Mouse (Mus musculus): Measurements from ENCODE around the gene Qrich2. TPM values are rescaled to one million over a fixed set of nuclear protein-coding genes. Genes with fewer than 3 reads are reported as not detected.
"Not testable (repeated sequence)": the region's sequence is repeated elsewhere in the genome, so short reads cannot be mapped to it uniquely, and the experiment has no call there.

The Qrich2 gene
- total RNA-seq, 2 experiments from 2014 or later = 0.17 TPM; not detected in 1

DNA sequence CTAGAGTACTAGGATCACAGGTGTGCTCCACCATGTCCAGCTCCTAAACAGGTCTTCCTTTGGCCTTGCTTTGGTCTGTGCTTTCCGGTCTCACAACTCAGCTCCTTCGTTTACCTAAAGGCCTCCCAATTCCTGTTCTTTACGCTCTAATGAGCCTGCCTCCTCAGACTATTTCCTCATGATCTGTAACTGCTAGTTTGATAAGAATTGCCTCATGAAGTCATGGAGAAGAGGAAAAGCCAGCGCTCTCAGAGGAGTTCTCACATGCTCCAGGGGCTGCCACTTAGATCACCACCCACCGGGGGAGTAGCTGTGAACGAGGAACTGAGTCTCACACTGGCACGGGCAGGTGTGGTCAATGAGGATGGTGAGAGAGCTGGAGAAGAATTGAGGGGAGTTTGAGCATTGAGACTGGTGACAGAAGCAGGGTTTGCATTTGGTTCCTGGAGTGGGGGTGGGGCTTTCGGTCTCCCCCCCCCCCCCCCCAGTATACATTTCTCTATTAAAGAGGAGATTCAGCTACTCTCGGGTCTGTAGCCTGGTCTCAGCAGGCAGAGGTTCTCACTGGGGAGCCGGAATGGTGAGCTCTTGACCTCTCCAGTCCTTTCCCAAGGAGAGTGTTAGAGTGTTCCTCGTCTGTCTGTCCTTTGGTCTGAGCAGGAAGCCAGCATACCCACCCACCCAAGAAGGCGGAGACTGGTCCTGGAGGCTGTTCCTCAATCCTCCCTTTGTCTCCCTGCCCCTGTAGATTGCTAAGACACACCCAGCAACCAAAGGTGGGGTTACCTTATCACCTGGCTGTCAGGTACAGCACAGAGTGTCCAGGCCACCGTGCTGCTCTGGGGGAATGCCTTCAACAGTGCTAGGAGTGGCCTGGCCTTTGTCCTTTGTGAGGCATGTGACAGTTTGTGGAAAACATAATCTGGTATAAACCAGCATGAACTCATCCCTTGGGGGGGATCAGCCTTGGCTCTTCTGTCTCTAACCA lies 36.9 kb downstream of the Qrich2 start:
- Histone ChIP-seq H3K4me3 (no peak overlapping the region), H3K27ac (no peak overlapping the region)
- no peak for DNase-seq (ENCODE audit: low spot score in 2 of 2)
- TF ChIP-seq CTCF (conservative IDR thresholded peaks at IDR 0.05) = no peak

GRCm38 (mm10) chr11:116426852-116427575 lies 39.0 kb downstream of the Qrich2 start:
- H3K27ac ChIP-seq = no peak overlapping the region
- DNase-seq (ENCODE audit: low spot score in 2 of 2) = no peak
- TF ChIP-seq CTCF (conservative IDR thresholded peaks at IDR 0.05) = no peak
- H3K4me3 ChIP-seq = no peak overlapping the region

DNA sequence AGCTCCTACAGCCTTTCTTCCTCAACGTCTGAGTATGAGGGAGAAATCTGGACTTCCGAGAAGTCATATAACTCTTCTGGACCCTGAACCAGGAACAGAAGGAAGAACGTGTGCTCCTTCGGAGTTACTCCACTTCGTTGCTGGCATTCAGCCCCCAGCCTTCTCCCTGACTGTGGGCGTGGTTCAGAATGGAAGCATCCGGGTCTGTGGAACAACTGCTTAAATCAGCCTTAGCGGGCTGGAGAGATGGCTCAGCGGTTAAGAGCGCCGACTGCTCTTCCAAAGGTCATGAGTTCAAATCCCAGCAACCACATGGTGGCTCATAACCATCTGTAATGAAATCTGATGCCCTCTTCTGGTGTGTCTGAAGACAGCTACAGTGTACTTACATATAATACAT lies 39.7 kb downstream of the Qrich2 start:
- H3K27ac ChIP-seq; DNase-seq (ENCODE audit: low spot score in 2 of 2); H3K4me3 ChIP-seq: not testable (repeated sequence)

DNA sequence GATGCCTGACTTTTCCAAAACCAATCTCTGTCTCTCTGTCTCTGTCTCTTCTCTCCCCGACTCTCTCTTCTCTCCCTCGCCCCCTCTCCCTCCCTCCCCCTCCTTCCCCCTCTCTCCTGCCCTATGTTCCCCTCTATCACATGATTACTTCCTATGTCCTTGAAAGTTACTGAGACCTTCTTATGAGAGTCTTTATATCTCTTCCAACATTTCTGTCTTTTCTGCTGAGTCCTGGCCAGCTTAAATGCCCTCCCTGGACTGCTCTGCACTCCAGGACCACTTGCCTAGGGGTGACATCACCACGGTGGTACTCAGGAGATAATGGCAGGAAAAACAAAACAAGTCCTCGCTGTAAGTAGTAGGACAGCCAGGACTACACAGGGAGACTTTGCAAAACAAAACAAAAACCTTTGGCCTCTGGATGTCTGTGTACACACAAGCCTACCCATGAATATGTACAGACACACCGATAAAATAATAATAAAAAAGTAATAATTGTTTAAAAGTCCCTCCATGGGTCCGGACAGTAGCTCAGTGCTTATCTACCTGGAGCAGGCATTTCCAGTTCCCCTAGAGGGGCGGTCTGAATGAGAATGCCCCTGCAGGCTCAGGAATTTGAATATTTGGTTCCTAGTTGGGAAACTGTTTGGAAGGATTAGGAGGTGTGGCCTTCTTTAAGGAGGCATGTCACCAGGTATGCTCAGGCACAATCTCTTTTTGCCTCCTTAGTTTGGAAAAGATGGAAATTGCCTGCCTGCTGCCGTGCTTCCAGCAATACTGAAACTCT lies 41.2 kb downstream of the Qrich2 start:
- DNase-seq (ENCODE audit: low spot score in 2 of 2) = no peak
- H3K4me3 ChIP-seq = no peak overlapping the region
- no peak for TF ChIP-seq CTCF (conservative IDR thresholded peaks at IDR 0.05)

GRCm38 (mm10) chr11:116423782-116424620 lies 42.0 kb downstream of the Qrich2 start:
- DNase-seq (ENCODE audit: low spot score in 2 of 2) = no peak
- Histone ChIP-seq H3K27ac (no peak overlapping the region), H3K4me3 (no peak overlapping the region)
- no peak for TF ChIP-seq CTCF (conservative IDR thresholded peaks at IDR 0.05)

More for the DNA sequence above, 41.2 kb downstream of the Qrich2 start:
- no peak overlapping the region for H3K27ac ChIP-seq

DNA sequence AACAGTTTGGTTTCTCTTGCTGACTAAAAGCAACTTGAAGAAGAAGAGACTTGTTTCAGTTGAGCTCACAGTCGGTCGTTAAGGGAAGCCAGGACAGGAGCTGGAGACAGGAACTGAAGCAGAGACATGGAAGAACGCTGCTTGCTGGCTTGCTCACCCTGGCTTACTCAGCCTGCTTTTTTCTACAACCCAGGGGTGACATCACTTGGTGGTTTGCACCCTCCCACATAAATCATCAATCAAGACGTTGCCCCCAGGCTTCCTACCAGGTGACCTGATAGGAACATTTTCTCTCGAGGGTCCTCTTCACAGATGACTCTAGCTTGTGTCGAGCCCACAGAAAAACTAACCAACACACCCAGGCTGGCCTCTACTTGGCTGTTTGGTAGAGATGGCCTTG lies 42.8 kb downstream of the Qrich2 start:
- no peak overlapping the region for H3K4me3 ChIP-seq
- H3K27ac ChIP-seq = no peak overlapping the region
- no peak for DNase-seq (ENCODE audit: low spot score in 2 of 2)
- no peak for TF ChIP-seq CTCF (conservative IDR thresholded peaks at IDR 0.05)

GRCm38 (mm10) chr11:116422562-116422961 lies 43.5 kb downstream of the Qrich2 start:
- no peak for DNase-seq (ENCODE audit: low spot score in 2 of 2)
- H3K27ac ChIP-seq = no peak overlapping the region
- TF ChIP-seq CTCF (conservative IDR thresholded peaks at IDR 0.05) = no peak
- no peak overlapping the region for H3K4me3 ChIP-seq

- no peak for TF ChIP-seq CTCF (conservative IDR thresholded peaks at IDR 0.05)
- DNase-seq (ENCODE audit: low spot score in 2 of 2) = no peak
- Histone ChIP-seq H3K4me3 (no peak overlapping the region), H3K27ac (no peak overlapping the region)
These were observed 44.9 kb downstream of the Qrich2 start for GRCm38 (mm10) chr11:116421102-116421501.

GRCm38 (mm10) chr11:116418841-116419462 lies 47.1 kb downstream of the Qrich2 start:
- DNase-seq (ENCODE audit: low spot score in 2 of 2) = no peak
- peak overlapping the region; percentile 62; the same call in 1 of the 2 replicates for H3K27ac ChIP-seq
- H3K4me3 ChIP-seq = no peak overlapping the region
- no peak for TF ChIP-seq CTCF (conservative IDR thresholded peaks at IDR 0.05)

- H3K27ac ChIP-seq = peak overlapping the region; percentile 62; the same call in 1 of the 2 replicates
- H3K4me3 ChIP-seq = no peak overlapping the region
- peak in 1 of 2 experiments; percentile 38 for DNase-seq (ENCODE audit: low spot score in 2 of 2)
- no peak for TF ChIP-seq CTCF (conservative IDR thresholded peaks at IDR 0.05)
These were observed 47.7 kb downstream of the Qrich2 start for GRCm38 (mm10) chr11:116418194-116418840.

GRCm38 (mm10) chr11:116417054-116417453 lies 49.0 kb downstream of the Qrich2 start:
- H3K27ac ChIP-seq = no peak overlapping the region
- TF ChIP-seq CTCF (conservative IDR thresholded peaks at IDR 0.05) = no peak
- no peak for DNase-seq (ENCODE audit: low spot score in 2 of 2)
- no peak overlapping the region for H3K4me3 ChIP-seq

Measured in layer of hippocampus, adult 2 months (tissue).